Mouse (Mus musculus) olfactory bulb, adult 2 months (tissue): ENCODE results near the gene Ldb2. TPM values are rescaled to one million over a fixed set of nuclear protein-coding genes. Genes with fewer than 3 reads are reported as not detected.

Source experiments
- H3K27ac ChIP-seq: fragments of 200-500 bp; 2 replicates; pipeline ENCODE4 v1.5.1; 2012; ENCODE audit warnings: low read depth, low read length; ENCODE audit not compliant: insufficient read depth
- H3K4me1 ChIP-seq: fragments of 200-500 bp; 2 replicates; pipeline ENCODE4 v1.6.1; 2012; ENCODE audit warnings: low read length; ENCODE audit not compliant: control insufficient read depth, insufficient read depth
- H3K4me3 ChIP-seq: fragments of 200-500 bp; 2 replicates; pipeline ENCODE4 v1.5.1; 2012; ENCODE audit warnings: mild to moderate bottlenecking, low read depth, low read length, moderate library complexity; ENCODE audit not compliant: insufficient read depth
- CTCF ChIP-seq: fragments of 200-500 bp; IDR thresholded peaks from 2 replicates; pipeline ENCODE4 v1.5.1; 2012; ENCODE audit warnings: low read depth, mild to moderate bottlenecking, low read length, moderate library complexity; ENCODE audit not compliant: insufficient read depth
- POLR2A ChIP-seq: fragments of 200-500 bp; IDR thresholded peaks from 2 replicates; pipeline ENCODE4 v1.6.1; 2012; ENCODE audit warnings: mild to moderate bottlenecking, low read depth, low read length, moderate library complexity; ENCODE audit not compliant: insufficient read depth
- WGBS: fragments of 180-500 bp; shearing (Covaris S2); methylation state at CpG from one replicate; pipeline ENCODE4 v1.1.7; 2018; 5-methylcytosine and 5-hydroxymethylcytosine counted together
- polyA plus RNA-seq: library from polyadenylated mRNA; stranded (reverse); fragments of >200 nt; gene quantifications from 2 replicates; pipeline ENCODE4 v1.2.4, GENCODE M21; 2012; ENCODE audit warnings: low replicate concordance; ENCODE audit not compliant: missing spikeins, insufficient read depth, insufficient read length

Ldb2 gene
- not detected in 2 replicates for polyA plus RNA-seq

- Histone ChIP-seq H3K4me1 (peaks cover 7% of the 10 kb centered on the region; the same call in 1 of the 2 replicates), H3K27ac (no peak within 1 kb of the TSS), H3K4me3 (peak within 1 kb of the TSS; percentile 45)
- 4% methylated on average over 19 of the region's 19 CpGs for WGBS
- TF ChIP-seq CTCF: no peak
- TF ChIP-seq POLR2A: peak; percentile 22; the same call in 1 of the 2 replicates
Observed at GRCm38 (mm10) chr5:44799053-44799860, at the start of gene Ldb2. Gene Ldb2 (minus strand): TSS chr5:44799680.

- TF ChIP-seq CTCF (no peak), POLR2A (no peak)
- Histone ChIP-seq H3K4me1 (no peaks in the 10 kb centered on the region), H3K4me3 (no peak overlapping the region), H3K27ac (no peak overlapping the region)
- 64% methylated on average over 5 of the region's 5 CpGs for WGBS
Observed at GRCm38 (mm10) chr5:44831287-44831686, 31.8 kb upstream of the Ldb2 start.

- no peaks in the 10 kb centered on the region for H3K4me1 ChIP-seq
- 96% methylated on average over 1 of the region's 1 CpGs for WGBS
- H3K4me3 ChIP-seq: no peak overlapping the region
- H3K27ac ChIP-seq: no peak overlapping the region
- TF ChIP-seq POLR2A (no peak), CTCF (no peak)
Observed at GRCm38 (mm10) chr5:44815506-44815905, 16.0 kb upstream of the Ldb2 start.

- Histone ChIP-seq H3K4me1 (no peaks in the 10 kb centered on the region), H3K4me3 (no peak overlapping the region), H3K27ac (no peak overlapping the region)
- TF ChIP-seq CTCF: no peak
- TF ChIP-seq POLR2A: no peak
- 87% methylated on average over 2 of the region's 2 CpGs for WGBS
Observed at GRCm38 (mm10) chr5:44805960-44806359, 6.5 kb upstream of the Ldb2 start.

- no peak overlapping the region for H3K4me3 ChIP-seq
- 74% methylated on average over 3 of the region's 3 CpGs for WGBS
- no peak overlapping the region for H3K27ac ChIP-seq
- TF ChIP-seq POLR2A: no peak
- TF ChIP-seq CTCF: no peak
- peaks cover 7% of the 10 kb centered on the region; the same call in 1 of the 2 replicates for H3K4me1 ChIP-seq
Observed at GRCm38 (mm10) chr5:44801100-44801499, 1.6 kb upstream of the Ldb2 start.

GRCm38 (mm10) chr5:44799861-44800260 lies 381 bp upstream of the Ldb2 start:
- Histone ChIP-seq H3K27ac (no peak overlapping the region), H3K4me1 (peaks cover 7% of the 10 kb centered on the region; the same call in 1 of the 2 replicates), H3K4me3 (peak overlapping the region; percentile 45; the same call in 1 of the 2 replicates)
- 38% methylated on average over 2 of the region's 2 CpGs for WGBS
- TF ChIP-seq CTCF (no peak), POLR2A (no peak)

- 11% methylated on average over 3 of the region's 3 CpGs for WGBS
- peak overlapping the region; percentile 11 for H3K4me3 ChIP-seq
- H3K27ac ChIP-seq: no peak overlapping the region
- H3K4me1 ChIP-seq: peaks cover 7% of the 10 kb centered on the region; the same call in 1 of the 2 replicates
- TF ChIP-seq CTCF (no peak), POLR2A (no peak)
Observed at GRCm38 (mm10) chr5:44798493-44798892, 987 bp downstream of the Ldb2 start.

- Histone ChIP-seq H3K4me3 (peak overlapping the region; percentile 11; the same call in 1 of the 2 replicates), H3K4me1 (peaks cover 7% of the 10 kb centered on the region; the same call in 1 of the 2 replicates), H3K27ac (no peak overlapping the region)
- TF ChIP-seq POLR2A (no peak), CTCF (no peak)
- 38% methylated on average over 2 of the region's 2 CpGs for WGBS
Observed at GRCm38 (mm10) chr5:44798056-44798455, 1.4 kb downstream of the Ldb2 start.

GRCm38 (mm10) chr5:44784591-44784990 lies 14.9 kb downstream of the Ldb2 start:
- Histone ChIP-seq H3K4me1 (no peaks in the 10 kb centered on the region), H3K27ac (no peak overlapping the region), H3K4me3 (no peak overlapping the region)
- WGBS: 95% methylated on average over 3 of the region's 3 CpGs
- TF ChIP-seq POLR2A: no peak
- TF ChIP-seq CTCF: no peak

- H3K4me1 ChIP-seq: no peaks in the 10 kb centered on the region
- TF ChIP-seq POLR2A: no peak
- 91% methylated on average over 4 of the region's 4 CpGs for WGBS
- H3K4me3 ChIP-seq: no peak overlapping the region
- H3K27ac ChIP-seq: no peak overlapping the region
Observed at GRCm38 (mm10) chr5:44779340-44779739, 20.1 kb downstream of the Ldb2 start.
